Mouse (Mus musculus): ENCODE measurements at regions not wholly inside any gene's neighbourhood (a gene's known extent, or its start where the extent isn't known, plus 50 kb on each side); places are given as distances from the start of the nearest gene placed in this dataset.

- no peaks in the 10 kb centered on the region for H3K9me3 ChIP-seq (ENCODE audit: control insufficient read depth, low read length)
- H3K27me3 ChIP-seq (ENCODE audit: control insufficient read depth, insufficient read depth, low read length): no peaks in the 10 kb centered on the region
- H3K4me2 ChIP-seq: no peak overlapping the region
- H3K9ac ChIP-seq (ENCODE audit: low read length): no peak overlapping the region
- H3K27ac ChIP-seq (ENCODE audit: low read depth, low read length): no peak overlapping the region
- no peak for DNase-seq (ENCODE audit: low spot score, missing footprints)
- H3K4me3 ChIP-seq (ENCODE audit: low read depth, low read length): no peak overlapping the region
- no peaks in the 10 kb centered on the region for H3K4me1 ChIP-seq (ENCODE audit: control insufficient read depth, insufficient read depth, low read length)
- ATAC-seq (ENCODE audit: low FRiP score): no peak
- H3K36me3 ChIP-seq (ENCODE audit: control insufficient read depth, insufficient read depth, low read length): no peaks in the 10 kb centered on the region
- WGBS: 90% methylated on average over 4 of the region's 4 CpGs
These were observed 108.0 kb upstream of the Arhgap28 start for GRCm38 (mm10) chr17:68111834-68112473.

GRCm38 (mm10) chr17:68112763-68113330, 108.9 kb upstream of the Arhgap28 start:
- no peak for DNase-seq (ENCODE audit: low spot score, missing footprints)

GRCm38 (mm10) chr17:68115599-68115998, 111.7 kb upstream of the Arhgap28 start:
- Histone ChIP-seq H3K4me2 (no peak overlapping the region), H3K27ac (ENCODE audit: low read depth, low read length) (no peak overlapping the region), H3K36me3 (ENCODE audit: control insufficient read depth, insufficient read depth, low read length) (no peaks in the 10 kb centered on the region), H3K9ac (ENCODE audit: low read length) (no peak overlapping the region), H3K27me3 (ENCODE audit: control insufficient read depth, insufficient read depth, low read length) (no peaks in the 10 kb centered on the region), H3K4me3 (ENCODE audit: low read depth, low read length) (no peak overlapping the region), H3K4me1 (ENCODE audit: control insufficient read depth, insufficient read depth, low read length) (no peaks in the 10 kb centered on the region), H3K9me3 (ENCODE audit: control insufficient read depth, low read length) (no peaks in the 10 kb centered on the region)
- WGBS: 81% methylated on average over 4 of the region's 4 CpGs
- DNase-seq (ENCODE audit: low spot score, missing footprints): no peak
- no peak for ATAC-seq (ENCODE audit: low FRiP score)

More at GRCm38 (mm10) chr17:68112763-68113330, 108.9 kb upstream of the Arhgap28 start:
- no peak overlapping the region for H3K4me3 ChIP-seq (ENCODE audit: low read depth, low read length)
- H3K27ac ChIP-seq (ENCODE audit: low read depth, low read length): no peak overlapping the region
- no peak overlapping the region for H3K4me2 ChIP-seq
- no peaks in the 10 kb centered on the region for H3K9me3 ChIP-seq (ENCODE audit: control insufficient read depth, low read length)
- no peaks in the 10 kb centered on the region for H3K27me3 ChIP-seq (ENCODE audit: control insufficient read depth, insufficient read depth, low read length)
- H3K36me3 ChIP-seq (ENCODE audit: control insufficient read depth, insufficient read depth, low read length): no peaks in the 10 kb centered on the region
- 85% methylated on average over 5 of the region's 5 CpGs for WGBS
- ATAC-seq (ENCODE audit: low FRiP score): no peak
- no peak overlapping the region for H3K9ac ChIP-seq (ENCODE audit: low read length)
- no peaks in the 10 kb centered on the region for H3K4me1 ChIP-seq (ENCODE audit: control insufficient read depth, insufficient read depth, low read length)

DNA sequence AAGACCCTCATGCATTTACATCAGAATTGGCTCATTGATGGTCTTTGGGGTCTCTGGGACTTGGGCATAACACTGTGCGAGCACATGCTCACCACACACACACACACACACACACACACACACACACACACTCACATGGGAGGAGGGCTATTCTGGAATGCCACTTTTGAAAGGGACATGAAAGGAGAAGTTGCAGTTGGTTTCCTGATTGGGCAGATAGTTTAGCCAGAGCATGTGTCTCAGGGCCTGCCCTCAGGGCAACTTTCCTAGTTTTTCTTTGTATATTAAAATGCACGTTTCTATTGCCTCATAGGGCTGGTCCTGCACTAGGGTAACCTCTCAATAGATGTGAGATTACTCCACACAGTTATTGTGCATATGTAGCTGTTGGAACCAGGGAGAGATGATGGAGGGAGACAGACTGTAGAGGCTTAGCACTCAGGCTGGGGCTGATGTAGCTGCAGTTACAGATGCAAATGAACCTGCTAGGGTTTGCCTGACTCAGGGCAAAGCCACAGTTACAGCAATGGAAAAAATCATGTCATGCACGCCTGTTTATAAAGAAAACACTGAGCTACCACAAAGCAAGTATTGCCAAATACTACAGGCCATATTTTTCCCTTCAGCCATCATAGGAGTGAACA, 115.3 kb upstream of the Arhgap28 start:
- Histone ChIP-seq H3K4me1 (ENCODE audit: control insufficient read depth, insufficient read depth, low read length) (no peaks in the 10 kb centered on the region), H3K9ac (ENCODE audit: low read length) (no peak overlapping the region), H3K36me3 (ENCODE audit: control insufficient read depth, insufficient read depth, low read length) (no peaks in the 10 kb centered on the region), H3K27me3 (ENCODE audit: control insufficient read depth, insufficient read depth, low read length) (no peaks in the 10 kb centered on the region), H3K4me2 (no peak overlapping the region), H3K4me3 (ENCODE audit: low read depth, low read length) (no peak overlapping the region), H3K9me3 (ENCODE audit: control insufficient read depth, low read length) (no peaks in the 10 kb centered on the region), H3K27ac (ENCODE audit: low read depth, low read length) (no peak overlapping the region)
- DNase-seq (ENCODE audit: low spot score, missing footprints): no peak
- ATAC-seq (ENCODE audit: low FRiP score): no peak
- WGBS: 75% methylated on average over 3 of the region's 3 CpGs

- H3K9me3 ChIP-seq (ENCODE audit: control insufficient read depth, low read length): no peaks in the 10 kb centered on the region
- ATAC-seq (ENCODE audit: low FRiP score) (no peak), DNase-seq (ENCODE audit: low spot score, missing footprints) (no peak)
- H3K4me3 ChIP-seq (ENCODE audit: low read depth, low read length): no peak overlapping the region
- no peaks in the 10 kb centered on the region for H3K36me3 ChIP-seq (ENCODE audit: control insufficient read depth, insufficient read depth, low read length)
- H3K27me3 ChIP-seq (ENCODE audit: control insufficient read depth, insufficient read depth, low read length): no peaks in the 10 kb centered on the region
- H3K27ac ChIP-seq (ENCODE audit: low read depth, low read length): no peak overlapping the region
- 88% methylated on average over 5 of the region's 5 CpGs for WGBS
- no peak overlapping the region for H3K4me2 ChIP-seq
- no peaks in the 10 kb centered on the region for H3K4me1 ChIP-seq (ENCODE audit: control insufficient read depth, insufficient read depth, low read length)
- no peak overlapping the region for H3K9ac ChIP-seq (ENCODE audit: low read length)
These were observed 116.3 kb upstream of the Arhgap28 start for GRCm38 (mm10) chr17:68120230-68120629.

DNA sequence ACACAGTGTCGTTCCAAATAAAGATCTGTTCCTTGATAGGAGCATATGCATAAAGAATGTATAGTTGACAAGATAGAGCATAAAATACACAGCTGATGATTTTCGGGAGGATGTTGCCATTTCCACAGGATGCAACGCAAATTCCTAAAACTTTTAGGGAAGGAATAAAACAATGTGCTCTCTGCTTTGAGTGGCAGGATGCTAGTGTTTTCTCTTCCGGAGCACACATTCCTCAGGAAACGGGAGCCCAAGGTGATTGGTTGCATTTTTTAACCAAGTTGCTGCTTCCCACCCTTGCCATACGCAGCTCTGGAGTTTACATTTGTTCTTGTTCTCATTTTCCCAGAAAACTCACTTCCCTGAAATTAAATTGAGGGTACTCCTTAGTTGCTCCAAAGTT, 116.8 kb upstream of the Arhgap28 start:
- no peak overlapping the region for H3K27ac ChIP-seq (ENCODE audit: low read depth, low read length)
- no peaks in the 10 kb centered on the region for H3K9me3 ChIP-seq (ENCODE audit: control insufficient read depth, low read length)
- no peaks in the 10 kb centered on the region for H3K36me3 ChIP-seq (ENCODE audit: control insufficient read depth, insufficient read depth, low read length)
- H3K9ac ChIP-seq (ENCODE audit: low read length): no peak overlapping the region
- ATAC-seq (ENCODE audit: low FRiP score) (no peak), DNase-seq (ENCODE audit: low spot score, missing footprints) (no peak)
- H3K4me3 ChIP-seq (ENCODE audit: low read depth, low read length): no peak overlapping the region
- H3K4me2 ChIP-seq: no peak overlapping the region
- no peaks in the 10 kb centered on the region for H3K4me1 ChIP-seq (ENCODE audit: control insufficient read depth, insufficient read depth, low read length)
- no peaks in the 10 kb centered on the region for H3K27me3 ChIP-seq (ENCODE audit: control insufficient read depth, insufficient read depth, low read length)
- WGBS: 88% methylated on average over 6 of the region's 6 CpGs

- 88% methylated on average over 10 of the region's 10 CpGs for WGBS
- DNase-seq (ENCODE audit: low spot score, missing footprints) (no peak), ATAC-seq (ENCODE audit: low FRiP score) (no peak)
- H3K9me3 ChIP-seq (ENCODE audit: control insufficient read depth, low read length): no peaks in the 10 kb centered on the region
- H3K9ac ChIP-seq (ENCODE audit: low read length): no peak overlapping the region
- H3K4me3 ChIP-seq (ENCODE audit: low read depth, low read length): no peak overlapping the region
- H3K4me1 ChIP-seq (ENCODE audit: control insufficient read depth, insufficient read depth, low read length): peaks cover 2% of the 10 kb centered on the region; the same call in 1 of the 2 replicates
- no peak overlapping the region for H3K4me2 ChIP-seq
- H3K27ac ChIP-seq (ENCODE audit: low read depth, low read length): no peak overlapping the region
- H3K27me3 ChIP-seq (ENCODE audit: control insufficient read depth, insufficient read depth, low read length): no peaks in the 10 kb centered on the region
- H3K36me3 ChIP-seq (ENCODE audit: control insufficient read depth, insufficient read depth, low read length): no peaks in the 10 kb centered on the region
These were observed 130.5 kb upstream of the Arhgap28 start for GRCm38 (mm10) chr17:68134373-68134772.

GRCm38 (mm10) chr17:68135436-68135835, 131.5 kb upstream of the Arhgap28 start:
- Histone ChIP-seq H3K4me1 (ENCODE audit: control insufficient read depth, insufficient read depth, low read length) (peaks cover under 1% of the 10 kb centered on the region; the same call in 1 of the 2 replicates), H3K27ac (ENCODE audit: low read depth, low read length) (no peak overlapping the region), H3K27me3 (ENCODE audit: control insufficient read depth, insufficient read depth, low read length) (no peaks in the 10 kb centered on the region), H3K9ac (ENCODE audit: low read length) (no peak overlapping the region), H3K4me3 (ENCODE audit: low read depth, low read length) (no peak overlapping the region), H3K4me2 (no peak overlapping the region), H3K36me3 (ENCODE audit: control insufficient read depth, insufficient read depth, low read length) (no peaks in the 10 kb centered on the region), H3K9me3 (ENCODE audit: control insufficient read depth, low read length) (no peaks in the 10 kb centered on the region)
- no peak for ATAC-seq (ENCODE audit: low FRiP score)
- WGBS: 76% methylated on average over 5 of the region's 5 CpGs
- no peak for DNase-seq (ENCODE audit: low spot score, missing footprints)

GRCm38 (mm10) chr17:68143307-68143706, 130.3 kb upstream of the L3mbtl4 start:
- WGBS: 89% methylated on average over 7 of the region's 7 CpGs

More at GRCm38 (mm10) chr17:68143307-68143706, 130.3 kb upstream of the L3mbtl4 start:
- ATAC-seq (ENCODE audit: low FRiP score) (no peak), DNase-seq (ENCODE audit: low spot score, missing footprints) (no peak)
- no peak overlapping the region for H3K4me3 ChIP-seq (ENCODE audit: low read depth, low read length)
- no peaks in the 10 kb centered on the region for H3K27me3 ChIP-seq (ENCODE audit: control insufficient read depth, insufficient read depth, low read length)
- H3K4me1 ChIP-seq (ENCODE audit: control insufficient read depth, insufficient read depth, low read length): no peaks in the 10 kb centered on the region
- no peak overlapping the region for H3K27ac ChIP-seq (ENCODE audit: low read depth, low read length)
- no peak overlapping the region for H3K4me2 ChIP-seq
- H3K36me3 ChIP-seq (ENCODE audit: control insufficient read depth, insufficient read depth, low read length): no peaks in the 10 kb centered on the region
- H3K9ac ChIP-seq (ENCODE audit: low read length): no peak overlapping the region
- H3K9me3 ChIP-seq (ENCODE audit: control insufficient read depth, low read length): no peaks in the 10 kb centered on the region
